In the genomic region with DNA sequence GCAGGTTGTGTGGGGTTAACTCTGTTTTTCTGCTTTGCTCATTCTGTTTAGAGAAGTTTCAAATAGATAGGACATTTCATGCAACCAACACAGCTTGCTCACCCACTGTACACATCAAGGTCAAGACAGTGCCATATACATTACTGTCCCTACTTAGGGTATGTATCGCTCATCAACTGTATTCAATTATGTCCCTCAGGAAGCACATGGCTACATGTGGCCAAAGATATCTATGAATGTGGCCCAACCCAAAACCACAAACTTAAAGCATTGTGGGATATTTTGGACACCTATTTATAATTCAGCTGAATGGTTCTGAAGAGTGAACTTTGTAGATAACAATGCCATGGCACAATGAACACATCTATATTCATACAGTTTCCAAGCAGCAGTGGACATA, we compare ENCODE assay signal across 39 mouse cellular contexts. TPM values are rescaled to one million over a fixed set of nuclear protein-coding genes. Genes with fewer than 3 reads are reported as not detected.
"Had no signal": no experiment of that assay in that cellular context is flagged by ENCODE, and none has a peak within 500 bp of the region (broad histone marks: within the 10 kb centered on the region; RNA-seq: fewer than 3 reads in every experiment).

No protein-coding gene starts in this region.

- H3K4me1 ChIP-seq: heart, embryonic 13.5 days; heart, embryonic 15.5 days; intestine, embryonic 15.5 days; limb, embryonic 10.5 days; limb, embryonic 12.5 days; liver, embryonic 12.5 days; liver, embryonic 15.5 days had no signal

- H3K9ac ChIP-seq: heart, embryonic 13.5 days; heart, embryonic 15.5 days; hindbrain, embryonic 14.5 days; intestine, embryonic 15.5 days; limb, embryonic 12.5 days; liver, embryonic 12.5 days; liver, embryonic 15.5 days had no signal

- H3K27ac ChIP-seq: heart, adult 2 months; heart, embryonic 13.5 days; heart, embryonic 15.5 days; hindbrain, embryonic 14.5 days; intestine, embryonic 15.5 days; layer of hippocampus, adult 2 months; limb, embryonic 10.5 days; limb, embryonic 12.5 days; liver, embryonic 12.5 days; liver, embryonic 15.5 days had no signal

- H3K4me3 ChIP-seq: heart, adult 2 months; heart, embryonic 13.5 days; heart, embryonic 15.5 days; intestine, embryonic 15.5 days; layer of hippocampus, adult 2 months; limb, embryonic 10.5 days; limb, embryonic 12.5 days; liver, embryonic 12.5 days; liver, embryonic 15.5 days had no signal

- H3K36me3 ChIP-seq: heart, embryonic 13.5 days; heart, embryonic 15.5 days; intestine, embryonic 15.5 days; limb, embryonic 10.5 days; limb, embryonic 12.5 days; liver, embryonic 12.5 days; liver, embryonic 15.5 days had no signal

- ATAC-seq: hindbrain, embryonic 16.5 days; inflammation-experienced regulatory T-cells, adult 6 months; intestine, embryonic 15.5 days; intestine, postnatal 0 days; liver, embryonic 12.5 days had no signal

- H3K9me3 ChIP-seq: heart, embryonic 13.5 days; heart, embryonic 15.5 days; intestine, embryonic 15.5 days; limb, embryonic 10.5 days; limb, embryonic 12.5 days; liver, embryonic 12.5 days; liver, embryonic 15.5 days had no signal

- DNase-seq: gastrocnemius, postnatal 14 days; gastrocnemius, postnatal 36 days; heart, adult 11 months; heart, adult 2 months; heart, postnatal 14 days; heart, postnatal 36 days; kidney, adult 18-20 months; kidney, adult 8-10 months; kidney, postnatal 10 days; kidney, postnatal 25 days; kidney, postnatal 4 days; layer of hippocampus, postnatal 36 days; liver had no signal

- H3K27me3 ChIP-seq: heart, embryonic 13.5 days; heart, embryonic 15.5 days; intestine, embryonic 15.5 days; limb, embryonic 12.5 days; liver, embryonic 12.5 days; liver, embryonic 15.5 days had no signal

- H3K4me2 ChIP-seq: heart, embryonic 11.5 days; heart, embryonic 13.5 days; heart, embryonic 15.5 days; hindbrain, embryonic 14.5 days; intestine, embryonic 15.5 days; limb, embryonic 12.5 days; liver, embryonic 12.5 days; liver, embryonic 15.5 days had no signal

RNA-seq across cellular contexts. Expression of a gene that starts 36.9 kb away (rescaled TPM):
- total RNA-seq: gastrocnemius, adult 18-20 months; gastrocnemius, adult 8-10 months; gastrocnemius, postnatal 14 days; gastrocnemius, postnatal 36 days; heart, adult 2 months; heart, postnatal 14 days; heart, postnatal 36 days; hematopoietic stem cell, adult 5-6 weeks; layer of hippocampus, adult 2 months; layer of hippocampus, postnatal 10 days; layer of hippocampus, postnatal 36 days; left cerebral cortex, adult 8-10 months; left cerebral cortex, postnatal 10 days; left cerebral cortex, postnatal 25 days had no signal
- polyA plus RNA-seq: gonadal fat pad, adult 2 months; heart, adult 2 months; heart, embryonic 11.5 days; heart, embryonic 13.5 days; heart, embryonic 15.5 days; heart, postnatal 0 days; hindbrain, embryonic 11.5 days; hindbrain, embryonic 14.5 days; hindbrain, embryonic 16.5 days; inflammation-experienced regulatory T-cells, adult 6 months; intestine, embryonic 15.5 days; intestine, postnatal 0 days; kidney, embryonic 14.5 days; kidney, embryonic 16.5 days; limb, embryonic 10.5 days; limb, embryonic 12.5 days; limb, embryonic 14.5 days; liver, embryonic 12.5 days; liver, embryonic 15.5 days had no signal

RNA-seq across cellular contexts. Expression of a gene that starts 53.7 kb away (rescaled TPM):
- total RNA-seq: gastrocnemius, adult 18-20 months; gastrocnemius, adult 8-10 months; gastrocnemius, postnatal 14 days; gastrocnemius, postnatal 36 days; heart, adult 2 months; heart, postnatal 14 days; heart, postnatal 36 days; hematopoietic stem cell, adult 5-6 weeks had no signal
- polyA plus RNA-seq: gonadal fat pad, adult 2 months; heart, adult 2 months; heart, embryonic 11.5 days; heart, embryonic 13.5 days; heart, embryonic 15.5 days; heart, postnatal 0 days; hindbrain, embryonic 11.5 days; intestine, embryonic 15.5 days; intestine, postnatal 0 days; kidney, embryonic 14.5 days; kidney, embryonic 16.5 days; limb, embryonic 10.5 days; limb, embryonic 12.5 days; liver, embryonic 12.5 days; liver, embryonic 15.5 days had no signal
